Mouse (Mus musculus): ENCODE results near the gene Sim1. TPM values are rescaled to one million over a fixed set of nuclear protein-coding genes. Genes with fewer than 3 reads are reported as not detected.

The Sim1 gene
- not detected in 2 replicates for polyA plus RNA-seq (2015; fragmentation: Nextera tagmentation; extraction: Ambion mirVana)

- no peak within 1 kb of the TSS for H3K27ac ChIP-seq (replicated peaks)
- no peaks in the 10 kb centered on the region for H3K9me3 ChIP-seq (replicated peaks)
- peak within 1 kb of the TSS; percentile 44 for H3K4me3 ChIP-seq (replicated peaks)
- peak; percentile 65 for ATAC-seq (ENCODE audit: insufficient read depth)
- H3K4me2 ChIP-seq, result peak within 1 kb of the TSS; percentile 63
- peaks cover 97% of the 10 kb centered on the region for H3K27me3 ChIP-seq
- WGBS (ENCODE audit: insufficient replicate concordance), result under 1% methylated on average over 62 of the region's 62 CpGs
- H3K36me3 ChIP-seq (replicated peaks), result no peaks in the 10 kb centered on the region
- peaks cover 12% of the 10 kb centered on the region for H3K4me1 ChIP-seq (replicated peaks)
- H3K9ac ChIP-seq, result no peak within 1 kb of the TSS
Measured at GRCm38 (mm10) chr10:50894170-50894991, at the start of gene Sim1. TSS of gene Sim1 (plus strand) at chr10:50894754.

- H3K4me2 ChIP-seq, result no peak overlapping the region
- no peak overlapping the region for H3K9ac ChIP-seq
- H3K9me3 ChIP-seq (replicated peaks), result no peaks in the 10 kb centered on the region
- H3K27ac ChIP-seq (replicated peaks), result no peak overlapping the region
- no peaks in the 10 kb centered on the region for H3K4me1 ChIP-seq (replicated peaks)
- ATAC-seq (ENCODE audit: insufficient read depth), result no peak
- no peak overlapping the region for H3K4me3 ChIP-seq (replicated peaks)
- no peaks in the 10 kb centered on the region for H3K36me3 ChIP-seq (replicated peaks)
- 42% methylated on average over 4 of the region's 4 CpGs for WGBS (ENCODE audit: insufficient replicate concordance)
- H3K27me3 ChIP-seq, result no peaks in the 10 kb centered on the region
Measured at GRCm38 (mm10) chr10:50868202-50868601, 26.4 kb upstream of the Sim1 start.

GRCm38 (mm10) chr10:50876952-50877351 is 17.6 kb upstream of the Sim1 start:
- no peak for ATAC-seq (ENCODE audit: insufficient read depth)
- Histone ChIP-seq H3K4me2 (no peak overlapping the region), H3K9ac (no peak overlapping the region), H3K4me3 (replicated peaks) (no peak overlapping the region), H3K27me3 (no peaks in the 10 kb centered on the region), H3K36me3 (replicated peaks) (no peaks in the 10 kb centered on the region), H3K27ac (replicated peaks) (no peak overlapping the region), H3K4me1 (replicated peaks) (no peaks in the 10 kb centered on the region), H3K9me3 (replicated peaks) (no peaks in the 10 kb centered on the region)
- WGBS (ENCODE audit: insufficient replicate concordance), result 27% methylated on average over 5 of the region's 5 CpGs

GRCm38 (mm10) chr10:50881476-50882069 is 13.0 kb upstream of the Sim1 start:
- Histone ChIP-seq H3K9ac (no peak overlapping the region), H3K27me3 (peaks cover 5% of the 10 kb centered on the region; the same call in 1 of the 2 replicates), H3K9me3 (replicated peaks) (no peaks in the 10 kb centered on the region), H3K27ac (replicated peaks) (no peak overlapping the region), H3K4me1 (replicated peaks) (no peaks in the 10 kb centered on the region), H3K4me3 (replicated peaks) (no peak overlapping the region), H3K4me2 (no peak overlapping the region), H3K36me3 (replicated peaks) (no peaks in the 10 kb centered on the region)
- no peak for ATAC-seq (ENCODE audit: insufficient read depth)
- WGBS (ENCODE audit: insufficient replicate concordance), result 12% methylated on average over 2 of the region's 2 CpGs

DNA sequence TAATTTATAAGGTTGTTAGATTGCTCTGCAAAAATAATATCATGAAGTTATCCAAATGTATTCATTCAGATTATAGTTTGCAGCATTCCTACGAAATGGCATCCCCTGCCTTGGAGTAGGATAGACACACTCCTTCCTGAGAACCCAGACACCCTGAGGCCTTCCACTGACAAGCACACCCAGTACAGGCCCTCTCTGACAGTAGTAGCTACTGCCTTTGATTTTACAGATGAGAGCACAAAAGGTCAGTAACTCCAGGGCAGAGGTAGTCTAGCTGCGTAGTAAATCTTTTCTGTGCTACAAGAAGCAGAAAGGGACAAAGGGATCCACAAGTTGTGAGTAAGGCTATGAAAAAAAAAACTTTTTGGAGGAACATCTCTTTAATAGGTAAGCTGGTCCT is 12.2 kb upstream of the Sim1 start:
- ATAC-seq (ENCODE audit: insufficient read depth), result no peak
- no peak overlapping the region for H3K27ac ChIP-seq (replicated peaks)
- WGBS (ENCODE audit: insufficient replicate concordance), result 64% methylated on average over 2 of the region's 2 CpGs

GRCm38 (mm10) chr10:50886305-50886704 is 8.2 kb upstream of the Sim1 start:
- WGBS (ENCODE audit: insufficient replicate concordance), result 55% methylated on average over 4 of the region's 4 CpGs
- ATAC-seq (ENCODE audit: insufficient read depth), result no peak
- H3K27ac ChIP-seq (replicated peaks), result no peak overlapping the region

More for the DNA sequence above, 12.2 kb upstream of the Sim1 start:
- Histone ChIP-seq H3K9me3 (replicated peaks) (no peaks in the 10 kb centered on the region), H3K36me3 (replicated peaks) (no peaks in the 10 kb centered on the region), H3K4me3 (replicated peaks) (no peak overlapping the region), H3K4me2 (no peak overlapping the region), H3K27me3 (peaks cover 5% of the 10 kb centered on the region; the same call in 1 of the 2 replicates), H3K9ac (no peak overlapping the region), H3K4me1 (replicated peaks) (no peaks in the 10 kb centered on the region)

DNA sequence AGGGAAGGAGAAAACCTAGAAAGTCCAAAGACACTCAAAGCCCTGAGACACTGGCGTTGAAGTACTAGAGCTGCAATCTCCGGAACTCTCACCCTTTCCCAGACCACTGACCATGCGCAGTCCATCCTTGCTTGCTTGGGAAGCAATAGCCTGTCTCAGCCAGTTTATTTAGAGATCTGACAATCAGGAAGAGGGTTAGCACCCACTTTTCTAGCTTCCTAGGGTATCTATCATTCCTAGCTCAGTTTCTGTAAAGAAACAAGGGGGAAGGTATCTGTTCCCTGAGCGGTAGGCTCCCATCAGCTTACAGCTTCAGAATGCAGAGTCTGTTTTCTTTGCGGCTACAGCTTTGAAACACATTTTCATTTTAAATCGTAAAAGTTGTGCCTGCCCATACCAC is 3.9 kb upstream of the Sim1 start:
- peaks cover 12% of the 10 kb centered on the region for H3K4me1 ChIP-seq (replicated peaks)
- 15% methylated on average over 6 of the region's 6 CpGs for WGBS (ENCODE audit: insufficient replicate concordance)
- H3K4me2 ChIP-seq, result no peak overlapping the region
- no peak overlapping the region for H3K4me3 ChIP-seq (replicated peaks)
- no peak overlapping the region for H3K27ac ChIP-seq (replicated peaks)
- H3K36me3 ChIP-seq (replicated peaks), result no peaks in the 10 kb centered on the region
- no peak overlapping the region for H3K9ac ChIP-seq
- H3K9me3 ChIP-seq (replicated peaks), result no peaks in the 10 kb centered on the region
- peaks cover 73% of the 10 kb centered on the region for H3K27me3 ChIP-seq
- no peak for ATAC-seq (ENCODE audit: insufficient read depth)

More at GRCm38 (mm10) chr10:50886305-50886704, 8.2 kb upstream of the Sim1 start:
- Histone ChIP-seq H3K4me2 (no peak overlapping the region), H3K9me3 (replicated peaks) (no peaks in the 10 kb centered on the region), H3K4me1 (replicated peaks) (no peaks in the 10 kb centered on the region), H3K27me3 (peaks cover 33% of the 10 kb centered on the region), H3K9ac (no peak overlapping the region), H3K4me3 (replicated peaks) (no peak overlapping the region), H3K36me3 (replicated peaks) (no peaks in the 10 kb centered on the region)

DNA sequence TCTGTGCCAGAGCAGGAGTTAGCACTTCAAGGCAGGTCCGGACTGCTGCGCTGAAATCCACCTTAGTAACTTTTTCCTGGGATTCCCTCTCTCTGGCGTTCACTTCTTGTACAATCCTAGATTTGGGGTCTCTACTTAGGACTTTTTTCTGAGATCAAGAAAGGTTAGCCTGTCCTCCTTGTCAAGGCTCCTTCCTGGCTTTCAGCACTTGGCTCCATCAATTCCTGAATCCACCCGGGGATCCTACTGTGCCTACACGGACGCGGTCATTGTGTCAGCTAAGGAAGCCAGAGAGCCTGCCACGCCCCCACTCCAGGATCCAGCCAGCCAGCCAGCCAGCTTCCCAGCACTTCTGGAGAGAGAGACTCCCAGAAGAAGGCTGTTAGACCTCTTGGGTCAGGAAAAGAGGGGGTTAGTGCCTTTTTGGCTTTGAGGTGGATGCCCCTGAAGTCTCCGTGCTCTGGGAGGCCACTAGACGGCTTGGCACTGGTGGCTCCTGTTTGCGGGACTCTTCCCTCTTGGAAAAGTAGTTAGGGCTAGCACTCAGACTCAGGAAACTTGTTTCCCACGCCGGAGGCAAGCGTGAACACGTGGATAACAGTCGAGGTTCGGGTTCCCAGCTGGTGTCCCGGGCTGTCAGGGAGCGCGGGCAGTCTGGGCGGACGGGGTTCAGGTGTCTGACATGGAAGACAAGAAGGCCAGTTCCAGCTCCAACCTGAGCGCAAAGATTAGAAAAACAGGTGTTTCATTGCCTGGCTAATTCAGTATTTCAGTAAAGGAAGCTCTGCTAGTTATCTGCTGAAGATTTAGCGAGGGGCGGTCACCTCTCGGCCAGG is 2.5 kb upstream of the Sim1 start:
- Histone ChIP-seq H3K27ac (replicated peaks) (no peak overlapping the region), H3K4me3 (replicated peaks) (no peak overlapping the region), H3K27me3 (peaks cover 86% of the 10 kb centered on the region), H3K4me1 (replicated peaks) (peaks cover 12% of the 10 kb centered on the region), H3K4me2 (no peak overlapping the region), H3K9me3 (replicated peaks) (no peaks in the 10 kb centered on the region), H3K9ac (no peak overlapping the region), H3K36me3 (replicated peaks) (no peaks in the 10 kb centered on the region)
- 3% methylated on average over 26 of the region's 26 CpGs for WGBS (ENCODE audit: insufficient replicate concordance)
- no peak for ATAC-seq (ENCODE audit: insufficient read depth)

GRCm38 (mm10) chr10:50892751-50893320 is 1.7 kb upstream of the Sim1 start:
- peaks cover 93% of the 10 kb centered on the region for H3K27me3 ChIP-seq
- no peaks in the 10 kb centered on the region for H3K9me3 ChIP-seq (replicated peaks)
- no peak overlapping the region for H3K27ac ChIP-seq (replicated peaks)
- no peak overlapping the region for H3K4me2 ChIP-seq
- WGBS (ENCODE audit: insufficient replicate concordance), result 2% methylated on average over 15 of the region's 15 CpGs
- H3K9ac ChIP-seq, result no peak overlapping the region
- no peak for ATAC-seq (ENCODE audit: insufficient read depth)
- H3K36me3 ChIP-seq (replicated peaks), result no peaks in the 10 kb centered on the region
- H3K4me3 ChIP-seq (replicated peaks), result no peak overlapping the region
- peaks cover 12% of the 10 kb centered on the region for H3K4me1 ChIP-seq (replicated peaks)

GRCm38 (mm10) chr10:50893546-50893945 is 1.0 kb upstream of the Sim1 start:
- Histone ChIP-seq H3K4me1 (replicated peaks) (peaks cover 12% of the 10 kb centered on the region), H3K9me3 (replicated peaks) (no peaks in the 10 kb centered on the region), H3K36me3 (replicated peaks) (no peaks in the 10 kb centered on the region), H3K27ac (replicated peaks) (no peak overlapping the region), H3K9ac (no peak overlapping the region), H3K4me3 (replicated peaks) (no peak overlapping the region), H3K4me2 (no peak overlapping the region), H3K27me3 (peaks cover 100% of the 10 kb centered on the region)
- 3% methylated on average over 10 of the region's 10 CpGs for WGBS (ENCODE audit: insufficient replicate concordance)
- ATAC-seq (ENCODE audit: insufficient read depth), result no peak
